Mouse (Mus musculus) neutrophil, adult 5-6 weeks (primary cell): ENCODE measurements around the gene Scamp4. TPM values are rescaled to one million over a fixed set of nuclear protein-coding genes. Genes with fewer than 3 reads are reported as not detected.

Experiments
- ATAC-seq: fragments of 151-379, 151-347 bp; 2 replicates; pipeline ENCODE4 v1.8.0; 2017; ENCODE audit warnings: mild to moderate bottlenecking, moderate TSS enrichment; ENCODE audit not compliant: insufficient number of reproducible peaks, poor library complexity, low FRiP score, severe bottlenecking; ENCODE audit errors: extremely low read depth
- total RNA-seq: library from RNA; stranded (forward); fragments of 200-1000 nt; gene quantifications from 2 replicates; pipeline ENCODE4 v1.2.3, GENCODE M21; 2017

Gene Scamp4
- total RNA-seq = 11.2 and 13.3 TPM in 2 replicates

DNA sequence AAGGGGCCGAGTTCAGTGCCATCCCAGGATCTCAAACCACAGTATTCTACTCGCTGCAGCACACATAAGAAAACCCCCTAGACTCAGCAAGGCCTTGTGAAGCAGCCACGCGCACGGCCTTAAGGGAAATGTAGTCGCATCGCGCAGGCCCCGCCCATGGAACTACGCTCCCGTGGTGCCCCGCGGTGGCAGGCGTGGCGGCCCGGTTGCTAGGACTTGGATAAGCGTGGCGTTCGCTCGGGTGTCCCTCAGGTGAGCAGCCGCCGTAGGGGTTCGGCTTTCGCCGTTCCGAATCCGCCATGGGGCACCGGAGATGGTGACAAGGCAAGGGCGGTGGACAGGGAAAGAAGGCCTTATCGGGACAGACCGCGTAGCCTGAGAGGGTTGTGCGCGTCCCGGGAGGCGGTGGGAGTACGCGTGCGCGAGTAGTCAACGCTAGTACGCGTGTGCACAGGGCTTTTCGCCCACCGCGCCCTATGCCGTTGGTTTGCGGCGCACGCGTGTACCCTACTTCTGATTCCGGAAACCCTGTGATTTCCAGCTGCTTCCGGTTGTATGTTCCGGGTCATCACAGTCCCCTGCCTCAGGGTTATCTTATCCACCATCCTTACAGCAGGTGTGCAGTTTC, at the start of gene Scamp4, which contains the start of gene Adat3:
Gene Scamp4, plus strand, starts transcription at position 175 of the 628 bp plus-strand sequence.
Gene Adat3, plus strand, starts transcription at position 183 of the 628 bp plus-strand sequence.
- peak; percentile 79 for ATAC-seq

DNA sequence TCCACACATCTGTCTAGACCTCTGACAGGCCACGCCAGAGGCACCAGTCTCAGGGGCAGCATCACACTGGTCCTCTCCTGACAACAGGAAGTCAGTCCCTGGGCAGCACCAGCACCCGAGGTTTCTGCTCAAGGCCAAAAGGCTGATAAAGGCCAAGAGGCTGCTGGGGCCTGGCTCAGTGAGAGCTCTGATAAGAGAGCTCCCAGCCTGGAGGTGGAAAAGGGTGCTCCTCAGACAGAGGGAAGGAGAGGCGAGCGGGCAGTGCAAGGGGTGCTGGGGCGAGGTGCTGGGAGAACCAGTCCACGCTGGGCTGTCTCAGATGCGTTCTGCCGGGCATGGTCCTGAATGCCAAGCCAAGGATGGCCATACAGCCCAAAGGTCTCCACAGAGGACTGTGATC, 49.1 kb upstream of the Scamp4 start:
- ATAC-seq = no peak

- ATAC-seq = no peak
Observed at GRCm38 (mm10) chr10:80553997-80554396, 48.7 kb upstream of the Scamp4 start.

DNA sequence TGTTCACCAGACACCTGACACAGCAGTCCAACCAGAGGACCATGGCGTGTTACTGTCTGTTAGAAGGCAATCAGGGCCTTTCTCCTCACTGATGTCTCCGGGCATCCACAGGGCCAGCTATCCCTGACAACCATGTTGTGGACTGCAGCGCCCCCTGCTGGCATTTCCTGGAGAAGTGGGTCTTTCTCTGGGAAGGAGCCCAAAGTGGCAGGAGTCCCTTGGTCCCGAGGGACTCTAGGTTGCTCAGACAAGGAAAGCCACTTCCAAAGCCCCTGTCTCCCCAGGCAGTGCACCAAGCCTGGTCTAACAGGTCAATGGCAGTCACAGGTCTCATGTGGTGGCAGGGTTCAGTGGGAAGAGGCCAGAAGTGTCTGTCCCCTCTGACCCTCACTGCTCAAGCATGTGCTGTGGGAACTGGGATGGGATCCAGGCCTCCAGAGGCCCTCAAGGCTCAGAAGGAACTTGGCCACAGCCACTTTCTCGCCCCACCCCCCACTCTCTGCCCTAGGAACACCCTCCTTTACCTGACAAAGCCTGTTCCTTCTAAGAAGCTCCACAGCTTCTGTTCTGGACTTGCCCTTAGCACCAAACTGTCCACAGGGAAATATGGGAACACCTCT, 45.2 kb upstream of the Scamp4 start:
- ATAC-seq = no peak

- ATAC-seq = no peak
Observed at GRCm38 (mm10) chr10:80559431-80559830, 43.2 kb upstream of the Scamp4 start.

- ATAC-seq = no peak
Observed at GRCm38 (mm10) chr10:80560621-80561020, 42.1 kb upstream of the Scamp4 start.

- ATAC-seq = peak; percentile 85
Observed at GRCm38 (mm10) chr10:80561116-80561944, 41.3 kb upstream of the Scamp4 start, which contains the start of gene Rexo1. Rexo1 (minus strand) TSS chr10:80561560.

GRCm38 (mm10) chr10:80566375-80567092, 36.1 kb upstream of the Scamp4 start:
- ATAC-seq = peak; percentile 55

GRCm38 (mm10) chr10:80568876-80569275, 33.8 kb upstream of the Scamp4 start:
- ATAC-seq = no peak

GRCm38 (mm10) chr10:80569664-80570066, 33.0 kb upstream of the Scamp4 start:
- peak; percentile 67; the same call in 1 of the 2 replicates for ATAC-seq

DNA sequence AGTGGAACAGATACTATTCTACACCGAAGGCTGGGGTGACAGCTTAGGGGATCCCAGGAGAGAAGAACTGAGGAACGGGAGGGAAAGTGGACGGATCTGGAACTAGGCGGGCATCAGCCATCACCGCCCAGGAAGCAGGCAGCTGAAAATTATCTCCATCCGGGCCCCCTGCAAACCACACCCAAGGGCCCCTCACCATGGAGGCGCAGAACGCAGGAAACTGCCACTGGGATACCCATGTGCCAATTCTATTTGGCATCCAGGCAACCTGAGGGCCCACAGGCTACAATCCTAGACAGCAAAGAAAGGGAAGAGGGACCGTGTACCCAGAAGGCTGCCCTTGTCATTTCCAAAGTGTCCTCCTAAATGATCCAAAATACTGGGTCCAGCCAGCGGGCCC, 32.3 kb upstream of the Scamp4 start:
- ATAC-seq = no peak

- peak; percentile 24; the same call in 1 of the 2 replicates for ATAC-seq
Observed at GRCm38 (mm10) chr10:80570871-80571836, 31.5 kb upstream of the Scamp4 start.

- ATAC-seq = no peak
Observed at GRCm38 (mm10) chr10:80572477-80572876, 30.2 kb upstream of the Scamp4 start.

DNA sequence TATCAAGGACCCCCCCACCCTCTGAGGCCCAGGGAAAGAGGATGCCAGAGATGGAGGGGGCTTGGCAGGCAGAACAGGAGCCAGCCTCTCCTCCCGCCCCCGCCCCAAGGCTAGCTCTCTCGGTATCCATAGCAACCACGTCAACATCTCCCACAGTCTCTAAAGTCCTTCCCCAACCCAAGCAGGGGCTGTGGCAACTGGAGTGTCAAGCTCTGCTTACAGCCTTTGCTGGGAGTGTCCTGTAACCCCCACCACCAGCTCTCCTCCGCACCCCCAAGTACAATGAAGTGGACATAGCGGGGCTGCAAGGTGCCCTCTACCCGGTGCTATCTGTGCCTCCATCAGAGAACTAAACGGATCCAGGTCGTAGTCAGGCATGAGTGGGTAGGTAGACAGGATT, 28.7 kb upstream of the Scamp4 start:
- no peak for ATAC-seq

- no peak for ATAC-seq
Observed at GRCm38 (mm10) chr10:80574896-80575295, 27.8 kb upstream of the Scamp4 start.

- ATAC-seq = no peak
Observed at GRCm38 (mm10) chr10:80575925-80576324, 26.7 kb upstream of the Scamp4 start.

- ATAC-seq = no peak
Observed at GRCm38 (mm10) chr10:80576351-80577194, 26.1 kb upstream of the Scamp4 start.
